Mouse (Mus musculus) neutrophil, adult 83 days (primary cell): ENCODE data around the gene Psg21. TPM values are rescaled to one million over a fixed set of nuclear protein-coding genes. Genes with fewer than 3 reads are reported as not detected.

Source experiments
- total RNA-seq, 2 experiments: library from RNA; stranded (reverse); gene quantifications; one replicate each; pipeline ENCODE4 v1.2.4; 2023

Psg21 gene
- total RNA-seq, result not detected

GRCm38 (mm10) chr7:18656625-18657024 is at the start of gene Psg21:
Psg21 (minus strand) TSS chr7:18656725.

GRCm38 (mm10) chr7:18686085-18686484 is 29.6 kb upstream of the Psg21 start, which contains the start of gene Psg20:
Psg20 (minus strand) TSS chr7:18686185.

GRCm38 (mm10) chr7:18616401-18616800 is 40.1 kb downstream of the Psg21 start, which contains the start of gene Psg23:
Psg23 (minus strand) TSS chr7:18616501.

Other genes with a start within 250 kb of the Psg21 start
- gene Psg28, start 224.7 kb downstream of the Psg21 start, total RNA-seq, result not detected
- gene Psg26, start 172.5 kb downstream of the Psg21 start, total RNA-seq, result not detected
- not detected for gene Psg25, start 124.5 kb downstream of the Psg21 start, total RNA-seq
- not detected for gene Psg27, start 89.4 kb downstream of the Psg21 start, total RNA-seq
- not detected for gene Psg23, start 40.2 kb downstream of the Psg21 start, total RNA-seq
- not detected for gene Psg20, start 29.5 kb upstream of the Psg21 start, total RNA-seq
- not detected for gene Psg22, start 61.4 kb upstream of the Psg21 start, total RNA-seq
- not detected for gene Psg19, start 141.8 kb upstream of the Psg21 start, total RNA-seq
- gene Psg17, start 164.9 kb upstream of the Psg21 start, total RNA-seq, result not detected
- gene Mill2, start 183.2 kb upstream of the Psg21 start, total RNA-seq, result not detected
- gene Pglyrp1, start 214.6 kb upstream of the Psg21 start, total RNA-seq, result 1,000 to 10,000 TPM; 1,945 to 1,998 TPM